Mouse (Mus musculus): ENCODE data around the gene Arhgap32. TPM values are rescaled to one million over a fixed set of nuclear protein-coding genes. Genes with fewer than 3 reads are reported as not detected.

The Arhgap32 gene
- polyA plus RNA-seq, 1 experiment from 2014 or later: 12.3 TPM

DNA sequence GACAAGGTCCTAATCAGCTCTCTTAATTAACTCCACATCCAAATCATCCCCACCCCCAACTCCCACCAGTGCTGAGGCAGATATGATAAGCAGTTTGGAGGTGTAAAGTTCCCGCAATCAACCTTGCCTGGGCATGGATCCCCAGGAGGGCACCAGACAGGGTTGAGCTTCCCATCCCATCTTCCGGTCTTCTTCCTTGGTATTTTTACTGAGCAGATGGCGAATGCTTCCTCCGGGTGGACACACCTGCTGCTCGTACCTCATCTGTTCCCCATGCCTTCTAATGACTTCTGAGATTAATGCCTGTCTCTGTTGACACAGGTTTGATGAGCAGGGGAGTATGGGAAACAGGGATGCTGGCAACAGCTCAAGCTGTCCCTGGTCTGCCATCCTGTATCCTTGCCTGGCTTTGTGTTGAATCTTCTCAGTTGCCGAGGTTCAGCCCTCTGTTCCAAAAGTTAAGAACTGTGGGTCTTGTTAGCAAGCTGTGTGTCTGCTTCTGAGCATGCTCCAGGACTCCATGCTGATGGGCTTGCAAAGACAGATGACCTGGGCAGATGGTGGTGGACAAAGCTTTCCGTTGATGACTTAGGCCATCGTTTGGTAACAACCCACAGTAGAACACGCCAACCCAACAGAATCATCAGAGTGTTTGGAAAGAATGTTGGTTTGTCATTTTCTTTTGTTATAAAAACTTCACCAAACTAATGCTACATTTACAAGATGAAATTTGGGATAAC, 179.3 kb downstream of the Arhgap32 start:
- in situ Hi-C loops (cut with MboI; ENCODE audit: low pct_unique_long_range_greater_than_20kb): no loop called here
- POLR2A ChIA-PET: no interaction called here
- no peak for TF ChIP-seq CTCF (IDR thresholded peaks at IDR 0.05)
- H3K27me3 ChIP-seq: no peaks in the 10 kb centered on the region
- ATAC-seq (no peak), DNase-seq (ENCODE audit: low read depth, low spot score) (no peak)
- CTCF ChIA-PET: interaction anchor here (0.9 to 1.2 kb wide), 3 partner anchors 9 to 23 kb away, joined by 3 to 4 read pairs (median 4); no protein-coding TSS in a partner anchor

DNA sequence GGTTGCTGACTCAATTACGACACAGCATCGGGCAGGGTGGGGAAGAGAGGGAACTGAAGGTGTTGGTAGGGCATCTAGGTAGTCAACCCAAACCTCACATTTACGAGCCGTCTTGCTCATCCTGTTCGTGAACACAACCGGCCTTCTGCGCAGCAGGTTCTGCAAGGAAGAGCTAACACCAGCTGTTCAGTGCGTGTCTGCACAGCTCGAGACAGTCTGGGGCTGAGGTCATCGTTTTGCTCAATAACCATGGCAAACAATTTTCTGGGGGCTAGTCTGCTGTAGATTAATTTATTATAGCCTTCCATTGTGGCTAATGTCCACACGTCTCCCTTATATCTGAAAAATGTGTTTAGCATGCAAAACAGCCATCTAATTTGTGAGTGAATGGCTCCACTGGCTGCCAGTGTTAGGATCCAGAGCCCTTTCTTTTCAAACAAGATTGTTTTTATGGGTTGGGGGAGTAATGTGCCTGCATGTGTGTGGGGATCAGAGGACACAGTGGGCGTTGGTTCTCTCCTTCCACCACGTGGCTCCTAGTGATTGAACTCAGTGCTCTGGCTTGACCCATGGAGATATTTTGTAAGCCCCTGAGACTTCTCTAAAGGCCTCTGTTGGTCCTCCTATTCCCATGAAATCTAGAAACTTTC, 186.7 kb downstream of the Arhgap32 start:
- in situ Hi-C loops (cut with MboI; ENCODE audit: low pct_unique_long_range_greater_than_20kb): no loop called here
- CTCF ChIA-PET: interaction anchor here (0.9 kb wide), 1 partner anchor 114 kb away, joined by 3 read pairs; no protein-coding TSS in a partner anchor
- POLR2A ChIA-PET: no interaction called here
- no peak for DNase-seq (ENCODE audit: low read depth, low spot score)
- no peak for ATAC-seq
- peaks cover 15% of the 10 kb centered on the region for H3K27me3 ChIP-seq
- TF ChIP-seq CTCF (IDR thresholded peaks at IDR 0.05): no peak

DNA sequence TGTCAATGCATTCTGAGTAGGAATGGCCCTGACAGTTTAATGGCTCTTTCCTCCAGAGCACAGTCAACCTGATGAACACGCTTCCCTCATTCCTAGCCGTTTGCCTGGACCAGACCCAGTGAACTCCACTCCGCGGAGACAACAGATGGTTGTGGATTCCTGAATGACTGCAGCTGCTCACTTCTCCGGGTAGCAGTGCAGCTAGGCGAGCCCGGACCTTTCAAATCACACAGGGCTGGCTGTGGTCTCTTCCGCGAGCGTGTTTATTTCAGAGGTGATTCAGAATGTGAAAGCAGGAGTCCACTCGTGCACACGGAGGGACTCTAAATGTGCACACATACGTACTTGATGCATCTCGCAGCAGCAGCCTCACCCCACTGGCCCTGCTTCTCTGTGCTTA, 195.8 kb downstream of the Arhgap32 start:
- in situ Hi-C loops (cut with MboI; ENCODE audit: low pct_unique_long_range_greater_than_20kb): no loop called here
- DNase-seq (ENCODE audit: low read depth, low spot score): no peak
- H3K27me3 ChIP-seq: no peaks in the 10 kb centered on the region
- CTCF ChIA-PET: no interaction called here
- POLR2A ChIA-PET: no interaction called here
- no peak for TF ChIP-seq CTCF (IDR thresholded peaks at IDR 0.05)
- ATAC-seq: no peak

DNA sequence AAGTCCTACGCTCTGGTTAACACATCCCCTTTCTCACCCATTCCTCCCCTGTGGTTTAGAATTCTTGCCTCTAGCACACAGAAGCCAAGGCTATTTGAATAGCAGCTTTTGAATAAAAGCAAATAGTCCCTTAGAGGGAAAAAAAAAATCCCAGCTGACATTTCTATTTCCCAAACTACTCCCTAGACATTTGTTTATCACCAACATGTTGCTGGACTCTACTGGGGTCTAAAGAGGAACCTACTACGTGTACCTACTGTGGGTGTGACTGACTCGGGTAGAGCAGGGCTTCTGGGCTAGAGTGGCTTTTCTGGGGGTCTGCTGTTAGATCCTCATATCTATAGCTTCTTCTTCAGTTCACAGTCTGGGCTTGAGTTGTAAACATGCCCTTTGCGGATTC, 196.3 kb downstream of the Arhgap32 start:
- in situ Hi-C loops (cut with MboI; ENCODE audit: low pct_unique_long_range_greater_than_20kb): no loop called here
- ATAC-seq: no peak
- no peaks in the 10 kb centered on the region for H3K27me3 ChIP-seq
- POLR2A ChIA-PET: no interaction called here
- TF ChIP-seq CTCF (IDR thresholded peaks at IDR 0.05): no peak
- CTCF ChIA-PET: no interaction called here
- no peak for DNase-seq (ENCODE audit: low read depth, low spot score)

DNA sequence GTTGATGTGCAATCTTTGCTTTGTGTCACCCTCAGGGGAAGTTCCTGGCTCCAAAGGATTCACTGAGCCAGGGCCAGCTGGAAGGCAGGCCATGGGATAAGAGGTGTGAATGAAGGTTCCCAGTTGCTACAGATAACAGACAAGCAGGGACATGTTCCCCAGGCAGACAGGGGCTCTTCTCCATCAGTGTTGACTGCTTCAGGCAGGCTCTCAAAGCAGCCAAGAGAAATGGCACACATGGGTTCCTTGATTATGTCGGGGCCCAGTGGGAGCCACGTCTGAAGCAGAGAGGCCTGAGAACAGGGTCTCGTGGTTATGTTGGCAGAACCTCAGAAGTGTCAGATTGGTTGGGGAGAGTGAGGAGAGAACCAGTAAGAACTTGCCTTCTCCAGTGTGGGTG, 198.1 kb downstream of the Arhgap32 start:
- DNase-seq (ENCODE audit: low read depth, low spot score): no peak
- CTCF ChIA-PET: no interaction called here
- in situ Hi-C loops (cut with MboI; ENCODE audit: low pct_unique_long_range_greater_than_20kb): no loop called here
- POLR2A ChIA-PET: no interaction called here
- no peak for TF ChIP-seq CTCF (IDR thresholded peaks at IDR 0.05)
- no peaks in the 10 kb centered on the region for H3K27me3 ChIP-seq
- no peak for ATAC-seq

DNA sequence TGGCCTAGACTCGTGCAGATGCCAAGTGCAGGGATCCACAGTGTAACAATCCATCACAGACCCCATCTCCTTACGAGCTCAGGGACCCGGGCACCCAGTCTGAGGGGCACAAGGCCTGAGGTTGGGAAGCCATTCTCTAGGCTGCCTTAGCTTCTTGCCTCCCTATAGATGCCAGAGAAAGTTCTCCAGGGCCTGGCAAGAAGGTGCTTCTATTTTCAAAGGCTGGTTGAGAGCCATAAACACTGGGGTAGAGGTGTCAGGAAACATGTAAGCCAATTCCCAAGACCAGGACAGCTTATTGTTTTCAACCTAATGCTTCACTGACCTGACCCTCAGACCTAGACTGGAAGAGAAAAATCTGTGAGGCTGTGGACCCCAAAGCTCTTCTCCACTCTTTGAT, 200.1 kb downstream of the Arhgap32 start:
- no peak for TF ChIP-seq CTCF (IDR thresholded peaks at IDR 0.05)
- ChIA-PET POLR2A (no interaction called here), CTCF (no interaction called here)
- ATAC-seq (no peak), DNase-seq (ENCODE audit: low read depth, low spot score) (no peak)
- no peaks in the 10 kb centered on the region for H3K27me3 ChIP-seq
- in situ Hi-C loops (cut with MboI; ENCODE audit: low pct_unique_long_range_greater_than_20kb): no loop called here

Other genes with a start within 250 kb of the Arhgap32 start
- gene Barx2, start 202.7 kb upstream of the Arhgap32 start, polyA plus RNA-seq (2021): 19.4 TPM
- not detected for gene Kcnj5, start 228.2 kb downstream of the Arhgap32 start, polyA plus RNA-seq (2021)

All from Patski (cell line).